ENCODE assay signal across 16 mouse cellular contexts in the genomic region with DNA sequence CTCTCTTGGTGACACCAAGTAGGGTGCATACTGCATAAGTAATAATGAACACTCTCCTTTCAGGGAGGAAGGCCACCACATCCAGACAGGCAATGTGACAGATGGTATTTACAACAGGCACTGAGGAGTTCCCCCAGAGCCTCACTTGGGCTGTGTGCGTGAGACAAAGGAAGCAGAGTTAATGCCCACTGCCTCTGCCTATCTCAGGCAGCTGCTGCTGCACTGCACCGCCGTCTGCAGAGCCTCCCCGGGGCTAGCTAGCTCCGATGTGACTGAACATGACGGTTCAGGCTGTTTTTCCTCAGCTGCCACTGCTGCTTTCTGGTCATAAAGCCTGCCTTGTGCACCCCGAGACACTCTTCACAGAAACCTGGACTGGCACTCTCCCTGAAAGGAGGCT. TPM values are rescaled to one million over a fixed set of nuclear protein-coding genes. Genes with fewer than 3 reads are reported as not detected.
DNase-seq lines count a peak whose midpoint lies in the region; ATAC-seq lines count a peak whose summit lies in the region.
"Had no signal": no experiment of that assay in that cellular context is flagged by ENCODE, and none has a peak within 500 bp of the region (broad histone marks: within the 10 kb centered on the region; RNA-seq: fewer than 3 reads in every experiment).

No protein-coding gene starts in this region.

- H3K36me3 ChIP-seq in forebrain, embryonic 14.5 days (ENCODE audit: control insufficient read depth, insufficient read depth, low read length) = no peaks in the 10 kb centered on the region
- no peaks in the 10 kb centered on the region for H3K36me3 ChIP-seq in hindbrain, embryonic 16.5 days (ENCODE audit: control insufficient read depth, insufficient read depth, low read length)
- no peaks in the 10 kb centered on the region for H3K36me3 ChIP-seq in neural tube, embryonic 12.5 days
- H3K36me3 ChIP-seq: heart, embryonic 10.5 days; limb, embryonic 10.5 days; liver, embryonic 12.5 days; lung, embryonic 15.5 days had no signal

- H3K27ac ChIP-seq in forebrain, embryonic 14.5 days (ENCODE audit: low read depth, low read length) = peak overlapping the region; percentile 86
- no peak overlapping the region for H3K27ac ChIP-seq in hindbrain, embryonic 16.5 days (ENCODE audit: low read depth, low read length)
- peak overlapping the region; percentile 75; the same call in 1 of the 2 replicates for H3K27ac ChIP-seq in neural tube, embryonic 12.5 days
- H3K27ac ChIP-seq: heart, embryonic 10.5 days; limb, embryonic 10.5 days; liver, embryonic 12.5 days; lung, embryonic 15.5 days had no signal

- H3K4me1 ChIP-seq in forebrain, embryonic 14.5 days (ENCODE audit: control insufficient read depth, insufficient read depth, low read length) = peaks cover 22% of the 10 kb centered on the region
- peaks cover 23% of the 10 kb centered on the region for H3K4me1 ChIP-seq in hindbrain, embryonic 16.5 days (ENCODE audit: control insufficient read depth, insufficient read depth, low read depth, low read length)
- peaks cover 27% of the 10 kb centered on the region for H3K4me1 ChIP-seq in neural tube, embryonic 12.5 days

- H3K9ac ChIP-seq in forebrain, embryonic 14.5 days (ENCODE audit: low read length) = 0 out of 2 replicates have a peak overlapping the region, but pooled peaks have one; percentile 29
- H3K9ac ChIP-seq in hindbrain, embryonic 16.5 days (ENCODE audit: low read depth, low read length) = no peak overlapping the region
- H3K9ac ChIP-seq in neural tube, embryonic 12.5 days = 0 out of 2 replicates have a peak overlapping the region, but pooled peaks have one; percentile 38
- H3K9ac ChIP-seq: liver, embryonic 12.5 days; lung, embryonic 15.5 days had no signal

- H3K27me3 ChIP-seq in forebrain, embryonic 14.5 days (replicated peaks; ENCODE audit: control insufficient read depth, insufficient read depth, low read length) = no peaks in the 10 kb centered on the region
- no peaks in the 10 kb centered on the region for H3K27me3 ChIP-seq in hindbrain, embryonic 16.5 days (replicated peaks; ENCODE audit: control insufficient read depth, insufficient read depth, low read length)
- H3K27me3 ChIP-seq in neural tube, embryonic 12.5 days (replicated peaks) = peaks cover 7% of the 10 kb centered on the region

- DNase-seq in embryo, embryonic 11 days = peak; percentile 51
- no peak for DNase-seq in embryo, embryonic 10 days (ENCODE audit: low spot score)
- peak; percentile 74 for DNase-seq in forebrain, embryonic 14.5 days (ENCODE audit: low spot score)
- no peak for DNase-seq in layer of hippocampus, adult 9-10 months (ENCODE audit: low spot score)
- DNase-seq in heart, adult 8-10 months (ENCODE audit: low spot score) = no peak
- DNase-seq in adrenal gland, adult 8-10 months = no peak
- DNase-seq: gastrocnemius, postnatal 10 days; heart, postnatal 14 days; kidney, adult 11 months; kidney, postnatal 25 days had no signal

- no peak overlapping the region for H3K4me2 ChIP-seq in forebrain, embryonic 14.5 days (ENCODE audit: low read length)
- no peak overlapping the region for H3K4me2 ChIP-seq in hindbrain, embryonic 16.5 days (ENCODE audit: low read length)
- 0 out of 2 replicates have a peak overlapping the region, but pooled peaks have one; percentile 31 for H3K4me2 ChIP-seq in neural tube, embryonic 12.5 days (replicated peaks)
- H3K4me2 ChIP-seq: liver, embryonic 12.5 days; lung, embryonic 15.5 days had no signal

- H3K9me3 ChIP-seq in forebrain, embryonic 14.5 days (replicated peaks; ENCODE audit: control insufficient read depth, low read length) = no peaks in the 10 kb centered on the region
- H3K9me3 ChIP-seq in hindbrain, embryonic 16.5 days (ENCODE audit: control insufficient read depth, low read length) = no peaks in the 10 kb centered on the region
- H3K9me3 ChIP-seq in neural tube, embryonic 12.5 days = no peaks in the 10 kb centered on the region
- H3K9me3 ChIP-seq: heart, embryonic 10.5 days; limb, embryonic 10.5 days; lung, embryonic 15.5 days had no signal

- 29% methylated on average over 7 of the region's 7 CpGs for WGBS in forebrain, embryonic 14.5 days
- 29% methylated on average over 7 of the region's 7 CpGs for WGBS in hindbrain, embryonic 16.5 days
- WGBS in neural tube, embryonic 12.5 days = 12% methylated on average over 7 of the region's 7 CpGs

- ATAC-seq in forebrain, embryonic 14.5 days = peak; percentile 80
- ATAC-seq in hindbrain, embryonic 16.5 days = 0 out of 2 replicates have a peak, but pooled peaks have one; percentile 19
- peak; percentile 66 for ATAC-seq in neural tube, embryonic 12.5 days (ENCODE audit: low FRiP score, low read depth)
- ATAC-seq: liver, embryonic 12.5 days had no signal

- H3K4me3 ChIP-seq in forebrain, embryonic 14.5 days (ENCODE audit: low read depth, low read length) = no peak overlapping the region
- H3K4me3 ChIP-seq in hindbrain, embryonic 16.5 days (ENCODE audit: low read length) = no peak overlapping the region
- H3K4me3 ChIP-seq in neural tube, embryonic 12.5 days = no peak overlapping the region
- H3K4me3 ChIP-seq: heart, embryonic 10.5 days; limb, embryonic 10.5 days; liver, embryonic 12.5 days; lung, embryonic 15.5 days had no signal

RNA-seq across cellular contexts. Expression of a gene that starts 8.2 kb away (rescaled TPM):
- 10.9 and 11.8 TPM in 2 replicates for polyA plus RNA-seq in forebrain, embryonic 14.5 days (2014; fragmentation: Nextera tagmentation; extraction: Ambion mirVana)
- 4.2 and 4.7 TPM in 2 replicates for polyA plus RNA-seq in hindbrain, embryonic 16.5 days (2015; fragmentation: Nextera tagmentation; extraction: Ambion mirVana)
- polyA plus RNA-seq in neural tube, embryonic 12.5 days (2016; fragmentation: Nextera tagmentation; extraction: Ambion mirVana) = 55.9 and 59.2 TPM in 2 replicates
- total RNA-seq in heart, adult 8-10 months (2022) = 10 to 100 TPM in 1 of 4 experiments, 1 to 10 TPM in 3; 6.7 to 10.0 (median 7.8) TPM
- 10 to 100 TPM in 1 of 4 experiments, 1 to 10 TPM in 3; 3.0 to 12.1 (median 7.0) TPM for total RNA-seq in adrenal gland, adult 8-10 months (2022)

Comparison
In these comparisons a context has a peak if more than half of its experiments do, and no peak if none do; other contexts are left out.
1. DNase-seq: peak in embryo, embryonic 11 days (single experiment) and forebrain, embryonic 14.5 days (single experiment); none in embryo, embryonic 10 days (single experiment), layer of hippocampus, adult 9-10 months (single experiment), heart, adult 8-10 months (single experiment) and adrenal gland, adult 8-10 months (single experiment).
2. ATAC-seq: peak in every context shown above with its lines; median percentile 80 in forebrain, embryonic 14.5 days; 66 in neural tube, embryonic 12.5 days; 19 in hindbrain, embryonic 16.5 days.